Mouse (Mus musculus) liver, embryonic 15.5 days (tissue): ENCODE data around the gene Gm10645. TPM values are rescaled to one million over a fixed set of nuclear protein-coding genes. Genes with fewer than 3 reads are reported as not detected.
A peak's percentile ranks its signal among the peaks of the same experiment; 100 is the strongest.

ENCODE experiments used
- ATAC-seq: fragments of 200-750 bp; cut with Nextera tagmentation; 2 replicates; pipeline ENCODE4 v1.8.0; 2017; ENCODE audit warnings: moderate number of reproducible peaks, mild to moderate bottlenecking, moderate library complexity; ENCODE audit not compliant: insufficient read depth
- H3K27ac ChIP-seq: fragments of 300-500 bp; sonication (generic); replicated peaks from 2 replicates; pipeline ENCODE4 v1.5.1; 2015; ENCODE audit warnings: mild to moderate bottlenecking, inconsistent platforms
- H3K27me3 ChIP-seq: fragments of 300-500 bp; sonication (generic); 2 replicates; pipeline ENCODE4 v1.6.1; 2015; ENCODE audit warnings: mild to moderate bottlenecking, inconsistent platforms
- H3K36me3 ChIP-seq: fragments of 300-500 bp; sonication (generic); replicated peaks from 2 replicates; pipeline ENCODE4 v1.6.1; 2015; ENCODE audit warnings: moderate library complexity, mild to moderate bottlenecking, inconsistent platforms
- H3K4me1 ChIP-seq: fragments of 300-500 bp; sonication (generic); replicated peaks from 2 replicates; pipeline ENCODE4 v1.6.1; 2015; ENCODE audit warnings: inconsistent platforms
- H3K4me2 ChIP-seq: fragments of 300-500 bp; sonication (generic); 2 replicates; pipeline ENCODE4 v1.6.1; 2015; ENCODE audit warnings: moderate library complexity, mild to moderate bottlenecking, inconsistent platforms
- H3K4me3 ChIP-seq: fragments of 300-500 bp; sonication (generic); replicated peaks from 2 replicates; pipeline ENCODE4 v1.5.1; 2015; ENCODE audit warnings: mild to moderate bottlenecking, inconsistent platforms
- H3K9ac ChIP-seq: fragments of 300-500 bp; sonication (generic); 2 replicates; pipeline ENCODE4 v1.6.1; 2015; ENCODE audit warnings: moderate library complexity, mild to moderate bottlenecking, inconsistent platforms
- H3K9me3 ChIP-seq: fragments of 300-500 bp; sonication (generic); replicated peaks from 2 replicates; pipeline ENCODE4 v1.6.1; 2016; ENCODE audit warnings: inconsistent platforms
- WGBS: fragments of 180-500 bp; shearing (Covaris S2); methylation state at CpG from one replicate; pipeline ENCODE4 v1.1.7; 2015; ENCODE audit warnings: mixed read lengths; ENCODE audit not compliant: insufficient replicate concordance; 5-methylcytosine and 5-hydroxymethylcytosine counted together
- polyA plus RNA-seq: library from polyadenylated mRNA; unstranded; fragments of >200 nt; fragmentation: Nextera tagmentation; extraction: Ambion mirVana; gene quantifications from 2 replicates; pipeline ENCODE4 v1.2.1, GENCODE M21; 2015

The Gm10645 gene
- polyA plus RNA-seq, 1 experiment from 2014 or later, result 0.15 TPM

- no peaks in the 10 kb centered on the region for H3K4me1 ChIP-seq
- no peak overlapping the region for H3K27ac ChIP-seq
- H3K9ac ChIP-seq, result no peak overlapping the region
- no peak for ATAC-seq
- 69% methylated on average over 10 of the region's 10 CpGs for WGBS
- no peak overlapping the region for H3K4me3 ChIP-seq
- H3K27me3 ChIP-seq, result no peaks in the 10 kb centered on the region
- no peak overlapping the region for H3K4me2 ChIP-seq
- no peaks in the 10 kb centered on the region for H3K36me3 ChIP-seq
- no peaks in the 10 kb centered on the region for H3K9me3 ChIP-seq
Measured at GRCm38 (mm10) chr8:83187363-83187962, 21.5 kb upstream of the Gm10645 start.

- 59% methylated on average over 6 of the region's 6 CpGs for WGBS
- no peak overlapping the region for H3K4me3 ChIP-seq
- no peaks in the 10 kb centered on the region for H3K9me3 ChIP-seq
- no peak overlapping the region for H3K4me2 ChIP-seq
- no peaks in the 10 kb centered on the region for H3K36me3 ChIP-seq
- no peak overlapping the region for H3K27ac ChIP-seq
- ATAC-seq, result no peak
- no peak overlapping the region for H3K9ac ChIP-seq
- no peaks in the 10 kb centered on the region for H3K4me1 ChIP-seq
- no peaks in the 10 kb centered on the region for H3K27me3 ChIP-seq
Measured at GRCm38 (mm10) chr8:83186376-83186775, 20.4 kb upstream of the Gm10645 start.

GRCm38 (mm10) chr8:83182784-83183183, 16.8 kb upstream of the Gm10645 start:
- 70% methylated on average over 5 of the region's 5 CpGs for WGBS
- no peak for ATAC-seq
- no peaks in the 10 kb centered on the region for H3K9me3 ChIP-seq
- H3K27ac ChIP-seq, result no peak overlapping the region
- 0 out of 2 replicates have a peak, but pooled peaks cover 8% of the 10 kb centered on the region for H3K4me1 ChIP-seq
- H3K27me3 ChIP-seq, result 0 out of 2 replicates have a peak, but pooled peaks cover 3% of the 10 kb centered on the region
- H3K9ac ChIP-seq, result no peak overlapping the region
- no peak overlapping the region for H3K4me2 ChIP-seq
- H3K36me3 ChIP-seq, result no peaks in the 10 kb centered on the region
- no peak overlapping the region for H3K4me3 ChIP-seq

- Histone ChIP-seq H3K4me3 (no peak overlapping the region), H3K4me2 (no peak overlapping the region), H3K36me3 (no peaks in the 10 kb centered on the region), H3K9me3 (no peaks in the 10 kb centered on the region), H3K27ac (no peak overlapping the region), H3K27me3 (0 out of 2 replicates have a peak, but pooled peaks cover 3% of the 10 kb centered on the region), H3K4me1 (0 out of 2 replicates have a peak, but pooled peaks cover 10% of the 10 kb centered on the region), H3K9ac (no peak overlapping the region)
- 57% methylated on average over 6 of the region's 6 CpGs for WGBS
- ATAC-seq, result no peak
Measured at GRCm38 (mm10) chr8:83181851-83182482, 16.0 kb upstream of the Gm10645 start.

GRCm38 (mm10) chr8:83178228-83178742, 12.3 kb upstream of the Gm10645 start:
- no peak overlapping the region for H3K27ac ChIP-seq
- peak overlapping the region; percentile 30; the same call in 1 of the 2 replicates for H3K4me2 ChIP-seq
- no peak for ATAC-seq
- H3K9me3 ChIP-seq, result no peaks in the 10 kb centered on the region
- 9% methylated on average over 9 of the region's 9 CpGs for WGBS
- no peak overlapping the region for H3K9ac ChIP-seq
- no peak overlapping the region for H3K4me3 ChIP-seq
- H3K27me3 ChIP-seq, result 0 out of 2 replicates have a peak, but pooled peaks cover 3% of the 10 kb centered on the region
- H3K4me1 ChIP-seq, result 0 out of 2 replicates have a peak, but pooled peaks cover 10% of the 10 kb centered on the region
- H3K36me3 ChIP-seq, result no peaks in the 10 kb centered on the region

GRCm38 (mm10) chr8:83177317-83178195, 11.6 kb upstream of the Gm10645 start:
- Histone ChIP-seq H3K27ac (no peak overlapping the region), H3K4me1 (0 out of 2 replicates have a peak, but pooled peaks cover 10% of the 10 kb centered on the region), H3K4me3 (no peak overlapping the region), H3K9ac (no peak overlapping the region), H3K9me3 (no peaks in the 10 kb centered on the region), H3K36me3 (no peaks in the 10 kb centered on the region), H3K4me2 (peak overlapping the region; percentile 30; the same call in 1 of the 2 replicates), H3K27me3 (0 out of 2 replicates have a peak, but pooled peaks cover 3% of the 10 kb centered on the region)
- 25% methylated on average over 11 of the region's 11 CpGs for WGBS
- no peak for ATAC-seq

- no peak overlapping the region for H3K9ac ChIP-seq
- WGBS, result 38% methylated on average over 2 of the region's 2 CpGs
- ATAC-seq, result no peak
- H3K27me3 ChIP-seq, result 0 out of 2 replicates have a peak, but pooled peaks cover 3% of the 10 kb centered on the region
- H3K4me1 ChIP-seq, result 0 out of 2 replicates have a peak, but pooled peaks cover 10% of the 10 kb centered on the region
- no peak overlapping the region for H3K27ac ChIP-seq
- no peaks in the 10 kb centered on the region for H3K36me3 ChIP-seq
- no peaks in the 10 kb centered on the region for H3K9me3 ChIP-seq
- H3K4me2 ChIP-seq, result no peak overlapping the region
- H3K4me3 ChIP-seq, result no peak overlapping the region
Measured at GRCm38 (mm10) chr8:83176785-83177184, 10.8 kb upstream of the Gm10645 start.

GRCm38 (mm10) chr8:83175680-83176079, 9.7 kb upstream of the Gm10645 start:
- ATAC-seq, result no peak

GRCm38 (mm10) chr8:83170894-83171293, 4.9 kb upstream of the Gm10645 start:
- no peak overlapping the region for H3K4me2 ChIP-seq
- H3K9ac ChIP-seq, result no peak overlapping the region
- H3K27me3 ChIP-seq, result peaks cover 24% of the 10 kb centered on the region
- H3K36me3 ChIP-seq, result no peaks in the 10 kb centered on the region
- no peaks in the 10 kb centered on the region for H3K9me3 ChIP-seq
- H3K4me3 ChIP-seq, result no peak overlapping the region
- peaks cover 2% of the 10 kb centered on the region; the same call in 1 of the 2 replicates for H3K4me1 ChIP-seq
- no peak overlapping the region for H3K27ac ChIP-seq
- ATAC-seq, result no peak
- 48% methylated on average over 6 of the region's 6 CpGs for WGBS

More at GRCm38 (mm10) chr8:83175680-83176079, 9.7 kb upstream of the Gm10645 start:
- Histone ChIP-seq H3K4me2 (no peak overlapping the region), H3K27me3 (0 out of 2 replicates have a peak, but pooled peaks cover 3% of the 10 kb centered on the region), H3K4me3 (no peak overlapping the region), H3K36me3 (no peaks in the 10 kb centered on the region), H3K9me3 (no peaks in the 10 kb centered on the region), H3K4me1 (0 out of 2 replicates have a peak, but pooled peaks cover 10% of the 10 kb centered on the region), H3K9ac (no peak overlapping the region), H3K27ac (no peak overlapping the region)
- WGBS, result 60% methylated on average over 10 of the region's 10 CpGs

- 59% methylated on average over 2 of the region's 2 CpGs for WGBS
- H3K4me2 ChIP-seq, result no peak overlapping the region
- no peak for ATAC-seq
Measured at GRCm38 (mm10) chr8:83169709-83170108, 3.7 kb upstream of the Gm10645 start.

More at GRCm38 (mm10) chr8:83169709-83170108, 3.7 kb upstream of the Gm10645 start:
- peaks cover 4% of the 10 kb centered on the region; the same call in 1 of the 2 replicates for H3K4me1 ChIP-seq
- no peaks in the 10 kb centered on the region for H3K9me3 ChIP-seq
- H3K36me3 ChIP-seq, result no peaks in the 10 kb centered on the region
- no peak overlapping the region for H3K9ac ChIP-seq
- H3K27ac ChIP-seq, result no peak overlapping the region
- peaks cover 36% of the 10 kb centered on the region for H3K27me3 ChIP-seq
- H3K4me3 ChIP-seq, result no peak overlapping the region
